Comparison of ENCODE assay signal across 14 mouse cellular contexts in the genomic region with DNA sequence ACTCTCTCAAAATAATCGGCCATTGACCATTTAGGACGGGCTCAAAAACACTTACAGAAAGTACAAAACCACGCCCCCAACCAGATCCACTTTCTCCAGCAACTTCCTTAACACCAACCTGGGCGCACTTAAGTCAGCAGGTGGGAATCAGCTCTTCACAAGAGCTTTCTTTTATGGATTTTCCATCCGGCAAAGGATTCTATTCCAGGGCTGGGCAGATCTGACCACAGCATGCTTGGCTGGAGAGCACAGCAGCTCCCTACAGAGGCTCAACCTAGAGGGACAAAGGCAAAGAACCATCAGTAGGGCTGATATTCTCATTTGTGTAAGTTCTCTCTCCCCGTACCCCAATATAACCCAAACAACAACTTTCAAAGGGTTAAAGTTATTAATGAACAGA.
DNase-seq lines count a peak whose midpoint lies in the region; ATAC-seq and TF ChIP-seq lines count a peak whose summit lies in the region.
"Had no signal": no experiment of that assay in that cellular context is flagged by ENCODE, and none has a peak within 500 bp of the region (broad histone marks: within the 10 kb centered on the region; RNA-seq: fewer than 3 reads in every experiment).

No protein-coding gene starts in this region.

- H3K36me3 ChIP-seq in embryonic facial prominence, embryonic 12.5 days, result no peaks in the 10 kb centered on the region
- peaks cover 10% of the 10 kb centered on the region for H3K36me3 ChIP-seq in embryonic facial prominence, embryonic 10.5 days (replicated peaks)
- H3K36me3 ChIP-seq in kidney, postnatal 0 days (ENCODE audit: insufficient read depth, low read length), result no peaks in the 10 kb centered on the region
- H3K36me3 ChIP-seq in midbrain, embryonic 10.5 days, result peaks cover 13% of the 10 kb centered on the region; the same call in 1 of the 2 replicates
- peaks cover 4% of the 10 kb centered on the region; the same call in 1 of the 2 replicates for H3K36me3 ChIP-seq in midbrain, embryonic 13.5 days
- H3K36me3 ChIP-seq: liver, embryonic 13.5 days had no signal

- peaks cover 16% of the 10 kb centered on the region for H3K4me1 ChIP-seq in embryonic facial prominence, embryonic 12.5 days
- peaks cover 17% of the 10 kb centered on the region for H3K4me1 ChIP-seq in embryonic facial prominence, embryonic 10.5 days
- peaks cover 21% of the 10 kb centered on the region for H3K4me1 ChIP-seq in kidney, postnatal 0 days (replicated peaks; ENCODE audit: insufficient read depth, low read length)
- H3K4me1 ChIP-seq in midbrain, embryonic 10.5 days, result peaks cover 44% of the 10 kb centered on the region
- H3K4me1 ChIP-seq in midbrain, embryonic 13.5 days (replicated peaks), result peaks cover 29% of the 10 kb centered on the region
- H3K4me1 ChIP-seq: liver, embryonic 13.5 days; megakaryocyte, embryonic 14.5 days had no signal

- WGBS in embryonic facial prominence, embryonic 12.5 days, result 75% methylated on average over 6 of the region's 6 CpGs
- WGBS in embryonic facial prominence, embryonic 10.5 days, result 86% methylated on average over 6 of the region's 6 CpGs
- WGBS in kidney, postnatal 0 days, result 79% methylated on average over 6 of the region's 6 CpGs
- WGBS in midbrain, embryonic 10.5 days, result 68% methylated on average over 6 of the region's 6 CpGs
- 67% methylated on average over 6 of the region's 6 CpGs for WGBS in midbrain, embryonic 13.5 days

- no peak overlapping the region for H3K4me3 ChIP-seq in embryonic facial prominence, embryonic 12.5 days
- H3K4me3 ChIP-seq in embryonic facial prominence, embryonic 10.5 days, result no peak overlapping the region
- H3K4me3 ChIP-seq in kidney, postnatal 0 days (replicated peaks; ENCODE audit: low read depth, low read length), result no peak overlapping the region
- no peak overlapping the region for H3K4me3 ChIP-seq in midbrain, embryonic 10.5 days
- H3K4me3 ChIP-seq in midbrain, embryonic 13.5 days (replicated peaks), result no peak overlapping the region
- H3K4me3 ChIP-seq: liver, embryonic 13.5 days; megakaryocyte, embryonic 14.5 days had no signal

- no peak overlapping the region for H3K9ac ChIP-seq in embryonic facial prominence, embryonic 12.5 days
- H3K9ac ChIP-seq in kidney, postnatal 0 days (ENCODE audit: low read depth, low read length), result no peak overlapping the region
- H3K9ac ChIP-seq in midbrain, embryonic 13.5 days (replicated peaks), result no peak overlapping the region
- H3K9ac ChIP-seq: liver, embryonic 13.5 days had no signal

- no peak for DNase-seq in embryonic facial prominence, embryonic 10.5 days (ENCODE audit: low spot score)
- no peak for DNase-seq in kidney, postnatal 0 days (ENCODE audit: low spot score)
- DNase-seq in kidney, adult 8-10 months, result no peak
- no peak for DNase-seq in midbrain, embryonic 10.5 days (ENCODE audit: low spot score)
- DNase-seq in embryo, embryonic 10 days (ENCODE audit: low spot score), result no peak
- DNase-seq: cerebellum, postnatal 25 days; heart, postnatal 36 days; liver, embryonic 13.5 days had no signal

- no peak overlapping the region for H3K4me2 ChIP-seq in embryonic facial prominence, embryonic 12.5 days (replicated peaks)
- H3K4me2 ChIP-seq in kidney, postnatal 0 days (ENCODE audit: low read length), result no peak overlapping the region
- H3K4me2 ChIP-seq in midbrain, embryonic 13.5 days (replicated peaks), result no peak overlapping the region
- H3K4me2 ChIP-seq: heart, embryonic 11.5 days; liver, embryonic 13.5 days had no signal

- no peak for ATAC-seq in embryonic facial prominence, embryonic 12.5 days (ENCODE audit: insufficient number of reproducible peaks, insufficient read depth, low FRiP score, low TSS enrichment)
- no peak for ATAC-seq in kidney, postnatal 0 days (replicated peaks; ENCODE audit: low FRiP score, low read depth)
- no peak for ATAC-seq in midbrain, embryonic 13.5 days
- ATAC-seq in monocyte, adult 5-6 weeks (replicated peaks; ENCODE audit: insufficient number of reproducible peaks, low FRiP score, low TSS enrichment, poor library complexity, severe bottlenecking), result no peak
- ATAC-seq: forebrain, embryonic 14.5 days had no signal

- H3K27me3 ChIP-seq in embryonic facial prominence, embryonic 12.5 days, result no peaks in the 10 kb centered on the region
- no peaks in the 10 kb centered on the region for H3K27me3 ChIP-seq in embryonic facial prominence, embryonic 10.5 days (replicated peaks; ENCODE audit: low read depth, poor library complexity, severe bottlenecking)
- no peaks in the 10 kb centered on the region for H3K27me3 ChIP-seq in kidney, postnatal 0 days (ENCODE audit: insufficient read depth, low read length)
- no peaks in the 10 kb centered on the region for H3K27me3 ChIP-seq in midbrain, embryonic 10.5 days (ENCODE audit: low read depth, poor library complexity, severe bottlenecking)
- no peaks in the 10 kb centered on the region for H3K27me3 ChIP-seq in midbrain, embryonic 13.5 days
- H3K27me3 ChIP-seq: liver, embryonic 13.5 days; megakaryocyte, embryonic 14.5 days had no signal

- H3K9me3 ChIP-seq in embryonic facial prominence, embryonic 12.5 days, result 0 out of 2 replicates have a peak, but pooled peaks cover 2% of the 10 kb centered on the region
- peaks cover 4% of the 10 kb centered on the region; the same call in 1 of the 2 replicates for H3K9me3 ChIP-seq in embryonic facial prominence, embryonic 10.5 days
- no peaks in the 10 kb centered on the region for H3K9me3 ChIP-seq in kidney, postnatal 0 days (replicated peaks; ENCODE audit: low read length)
- peaks cover 9% of the 10 kb centered on the region; the same call in 1 of the 2 replicates for H3K9me3 ChIP-seq in midbrain, embryonic 10.5 days (replicated peaks)
- peaks cover 4% of the 10 kb centered on the region; the same call in 1 of the 2 replicates for H3K9me3 ChIP-seq in midbrain, embryonic 13.5 days
- H3K9me3 ChIP-seq: liver, embryonic 13.5 days had no signal

- peak overlapping the region; percentile 73 for H3K27ac ChIP-seq in embryonic facial prominence, embryonic 12.5 days
- no peak overlapping the region for H3K27ac ChIP-seq in embryonic facial prominence, embryonic 10.5 days (replicated peaks)
- H3K27ac ChIP-seq in kidney, postnatal 0 days, result peak overlapping the region; percentile 66; the same call in 1 of the 2 replicates
- H3K27ac ChIP-seq in midbrain, embryonic 10.5 days (replicated peaks), result peak overlapping the region; percentile 59
- no peak overlapping the region for H3K27ac ChIP-seq in midbrain, embryonic 13.5 days
- H3K27ac ChIP-seq: liver, embryonic 13.5 days had no signal

- TF ChIP-seq CTCF in kidney, postnatal 0 days (IDR thresholded peaks at IDR 0.05; ENCODE audit: low read depth), result no peak

Comparison
In these comparisons a context has a peak if more than half of its experiments do, and no peak if none do; other contexts are left out.
1. H3K27ac ChIP-seq: peak in embryonic facial prominence, embryonic 12.5 days (single experiment), kidney, postnatal 0 days (single experiment) and midbrain, embryonic 10.5 days (single experiment); none in embryonic facial prominence, embryonic 10.5 days (single experiment) and midbrain, embryonic 13.5 days (single experiment).